Mouse (Mus musculus) testis, adult 2 months (tissue): ENCODE measurements around the gene Fam219b. TPM values are rescaled to one million over a fixed set of nuclear protein-coding genes. Genes with fewer than 3 reads are reported as not detected.
A peak's percentile ranks its signal among the peaks of the same experiment; 100 is the strongest.

Source experiments
- H3K27ac ChIP-seq: fragments of 200-500 bp; 2 replicates; pipeline ENCODE4 v1.5.1; 2012; ENCODE audit warnings: low read depth, low read length; ENCODE audit not compliant: control insufficient read depth, insufficient read depth
- H3K27me3 ChIP-seq: fragments of 200-500 bp; 2 replicates; pipeline ENCODE4 v1.6.1; 2012; ENCODE audit warnings: mild to moderate bottlenecking, low read length, moderate library complexity; ENCODE audit not compliant: control insufficient read depth, insufficient read depth
- H3K36me3 ChIP-seq: fragments of 200-500 bp; 2 replicates; pipeline ENCODE4 v1.6.1; 2012; ENCODE audit warnings: mild to moderate bottlenecking, low read length; ENCODE audit not compliant: control insufficient read depth, insufficient read depth
- H3K4me1 ChIP-seq: fragments of 200-500 bp; 2 replicates; pipeline ENCODE4 v1.6.1; 2012; ENCODE audit warnings: low read length; ENCODE audit not compliant: control insufficient read depth, insufficient read depth
- H3K4me3 ChIP-seq: fragments of 200-500 bp; 2 replicates; pipeline ENCODE4 v1.5.1; 2012; ENCODE audit warnings: low read depth, mild to moderate bottlenecking, low read length, moderate library complexity, mixed read lengths; ENCODE audit not compliant: control insufficient read depth
- CTCF ChIP-seq: fragments of 200-500 bp; IDR thresholded peaks from 2 replicates; pipeline ENCODE4 v1.5.1; 2012; ENCODE audit warnings: low read depth, mild to moderate bottlenecking, inconsistent platforms, low read length, moderate library complexity; ENCODE audit not compliant: control insufficient read depth, insufficient read depth, insufficient replicate concordance
- POLR2A ChIP-seq: fragments of 200-500 bp; IDR thresholded peaks from 2 replicates; pipeline ENCODE4 v1.6.1; 2012; ENCODE audit warnings: low read depth, mild to moderate bottlenecking, inconsistent platforms, low read length, moderate library complexity; ENCODE audit not compliant: control insufficient read depth
- polyA plus RNA-seq: library from polyadenylated mRNA; depleted of rRNA; stranded (reverse); fragments of >200 nt; gene quantifications from 2 replicates; pipeline ENCODE4 v1.2.3, GENCODE M21; 2012

Fam219b gene
- polyA plus RNA-seq, 1 experiment, result 2.8 TPM

DNA sequence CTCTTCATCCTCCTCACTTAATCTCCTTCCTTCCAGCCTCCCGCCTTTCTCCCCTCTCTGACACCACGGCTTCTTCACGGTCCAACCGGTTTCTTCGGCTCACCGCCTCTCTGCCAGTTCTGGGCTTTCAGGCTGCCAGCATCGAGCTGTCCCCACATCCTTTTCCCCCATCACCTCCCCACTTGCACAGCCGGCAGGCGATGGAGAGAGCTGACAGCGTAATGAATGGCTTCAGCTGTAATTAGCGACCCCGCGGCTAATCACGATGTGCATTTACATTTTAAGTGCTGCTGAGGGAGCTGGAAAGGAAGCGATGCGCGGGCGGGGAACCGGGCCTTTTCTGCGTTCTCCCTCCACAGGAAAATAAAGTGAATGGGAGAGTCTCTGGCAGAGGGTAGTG lies 35.5 kb upstream of the Fam219b start:
- Histone ChIP-seq H3K4me1 (peaks cover 15% of the 10 kb centered on the region), H3K27ac (no peak overlapping the region), H3K4me3 (no peak overlapping the region), H3K27me3 (no peaks in the 10 kb centered on the region), H3K36me3 (no peaks in the 10 kb centered on the region)
- TF ChIP-seq POLR2A (no peak), CTCF (no peak)

DNA sequence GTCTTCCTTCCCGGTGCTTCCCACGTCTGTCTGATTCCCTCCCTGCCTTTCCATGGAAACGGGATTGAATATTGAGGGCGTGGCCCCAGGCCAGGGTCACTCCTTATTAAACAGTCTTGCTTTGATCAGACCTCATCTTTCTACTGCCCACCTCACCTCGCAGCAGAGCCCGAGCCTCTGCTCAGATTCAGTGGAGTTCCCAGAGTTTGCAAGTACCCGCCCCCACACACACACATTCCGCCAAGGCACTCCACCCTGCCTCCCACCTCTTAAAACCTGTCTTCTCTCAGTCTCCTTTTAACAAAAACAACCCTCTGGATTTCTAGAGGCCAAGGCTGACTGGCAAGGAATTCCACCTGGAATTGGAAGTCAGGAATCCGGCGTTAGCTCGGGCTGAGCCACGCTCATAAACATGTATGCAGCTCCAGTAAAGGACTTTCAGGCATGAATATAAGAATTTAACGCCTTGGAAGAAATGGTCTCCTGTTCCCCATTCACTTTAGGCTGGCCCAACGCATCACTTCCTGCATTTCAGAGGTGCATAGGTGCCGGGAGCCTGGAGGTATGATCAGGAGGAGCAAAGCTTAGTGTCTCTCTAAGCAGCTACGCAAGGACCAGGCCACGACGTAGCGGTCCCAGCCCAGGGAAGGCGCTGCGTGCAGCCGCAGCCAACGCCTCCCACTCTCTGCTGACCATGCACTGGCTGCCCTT lies 34.3 kb upstream of the Fam219b start:
- Histone ChIP-seq H3K27me3 (no peaks in the 10 kb centered on the region), H3K27ac (no peak overlapping the region), H3K36me3 (no peaks in the 10 kb centered on the region), H3K4me3 (no peak overlapping the region; the same call in 1 of the 2 replicates), H3K4me1 (peaks cover 15% of the 10 kb centered on the region)
- TF ChIP-seq POLR2A (no peak), CTCF (no peak)

DNA sequence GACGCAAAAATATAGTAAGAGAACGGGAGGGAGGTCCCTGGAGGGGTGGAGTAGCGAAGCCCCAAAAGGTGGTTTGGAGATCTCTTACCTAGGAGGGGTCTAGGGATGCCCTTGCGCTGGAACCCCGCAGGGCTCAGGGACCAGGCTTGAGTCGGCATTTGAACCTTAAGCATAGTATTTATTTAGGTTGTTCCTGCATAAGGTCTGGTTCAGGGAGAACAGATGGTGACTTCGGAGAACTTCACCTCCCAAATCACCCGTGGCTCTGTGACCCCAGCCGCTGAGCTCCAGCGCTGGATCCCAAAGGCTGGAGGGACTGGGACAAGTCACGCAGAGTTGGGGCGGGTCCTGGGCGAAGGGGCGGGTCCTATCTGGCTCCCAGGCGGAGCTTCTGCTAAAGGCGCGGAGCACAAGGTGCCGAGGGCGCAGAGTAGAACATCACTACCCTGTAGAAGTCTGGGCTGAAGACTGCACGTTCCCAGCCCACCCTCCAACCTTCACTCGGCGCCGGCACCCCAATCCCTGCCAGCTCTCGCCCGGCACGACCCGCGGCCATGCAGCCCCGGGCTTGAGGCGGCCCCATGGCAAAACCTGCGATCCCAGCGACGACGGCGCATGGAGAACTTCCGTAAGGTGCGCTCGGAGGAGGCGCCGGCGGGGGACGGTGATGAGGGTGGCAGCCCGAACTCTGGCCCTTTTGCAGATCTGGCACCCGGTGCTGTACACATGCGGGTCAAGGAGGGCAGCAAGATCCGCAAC lies 33.5 kb upstream of the Fam219b start, which contains the start of gene Rpp25:
TSS of gene Rpp25 (plus strand) at position 405 of the 759 bp plus-strand sequence.
- TF ChIP-seq POLR2A (no peak), CTCF (no peak)
- Histone ChIP-seq H3K4me1 (peaks cover 15% of the 10 kb centered on the region), H3K27me3 (no peaks in the 10 kb centered on the region), H3K36me3 (no peaks in the 10 kb centered on the region), H3K27ac (no peak within 1 kb of the TSS), H3K4me3 (peak within 1 kb of the TSS; percentile 70)

DNA sequence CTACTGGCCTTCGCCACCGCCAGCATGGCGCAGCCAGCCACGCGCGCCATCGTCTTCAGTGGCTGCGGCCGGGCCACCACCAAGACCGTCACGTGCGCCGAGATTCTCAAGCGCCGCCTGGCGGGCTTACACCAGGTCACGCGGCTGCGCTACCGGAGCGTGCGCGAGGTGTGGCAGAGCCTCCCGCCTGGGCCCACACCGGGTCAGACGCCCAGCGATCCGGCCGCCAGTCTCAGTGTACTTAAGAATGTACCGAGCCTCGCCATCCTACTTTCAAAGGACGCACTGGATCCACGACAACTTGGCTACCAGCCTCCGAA lies 33.0 kb upstream of the Fam219b start:
- H3K4me1 ChIP-seq, result peaks cover 15% of the 10 kb centered on the region
- H3K4me3 ChIP-seq, result peak overlapping the region; percentile 70
- H3K36me3 ChIP-seq, result no peaks in the 10 kb centered on the region
- no peak overlapping the region for H3K27ac ChIP-seq
- no peak for TF ChIP-seq CTCF
- TF ChIP-seq POLR2A, result no peak
- H3K27me3 ChIP-seq, result no peaks in the 10 kb centered on the region

DNA sequence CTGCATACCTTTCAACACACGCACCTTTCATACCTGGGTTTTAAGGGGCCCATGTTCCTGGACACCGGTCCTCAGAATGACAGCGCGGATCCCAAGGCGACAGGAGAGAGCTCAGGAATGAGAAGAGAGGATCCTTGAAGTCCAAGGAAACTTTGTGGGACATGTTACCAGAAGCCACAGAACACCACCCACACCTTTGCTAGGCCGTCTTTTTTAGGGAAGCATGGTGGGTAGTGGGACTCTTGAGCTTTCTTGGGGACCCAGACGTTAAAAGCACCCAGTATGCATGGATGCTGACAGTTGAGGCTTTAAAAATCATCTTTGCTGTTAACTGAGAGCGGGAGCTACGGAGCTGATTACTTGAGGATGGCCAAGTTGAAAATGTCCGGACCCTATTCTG lies 32.4 kb upstream of the Fam219b start:
- H3K27me3 ChIP-seq, result no peaks in the 10 kb centered on the region
- peaks cover 15% of the 10 kb centered on the region for H3K4me1 ChIP-seq
- peak overlapping the region; percentile 70; the same call in 1 of the 2 replicates for H3K4me3 ChIP-seq
- H3K27ac ChIP-seq, result no peak overlapping the region
- H3K36me3 ChIP-seq, result no peaks in the 10 kb centered on the region
- no peak for TF ChIP-seq POLR2A

DNA sequence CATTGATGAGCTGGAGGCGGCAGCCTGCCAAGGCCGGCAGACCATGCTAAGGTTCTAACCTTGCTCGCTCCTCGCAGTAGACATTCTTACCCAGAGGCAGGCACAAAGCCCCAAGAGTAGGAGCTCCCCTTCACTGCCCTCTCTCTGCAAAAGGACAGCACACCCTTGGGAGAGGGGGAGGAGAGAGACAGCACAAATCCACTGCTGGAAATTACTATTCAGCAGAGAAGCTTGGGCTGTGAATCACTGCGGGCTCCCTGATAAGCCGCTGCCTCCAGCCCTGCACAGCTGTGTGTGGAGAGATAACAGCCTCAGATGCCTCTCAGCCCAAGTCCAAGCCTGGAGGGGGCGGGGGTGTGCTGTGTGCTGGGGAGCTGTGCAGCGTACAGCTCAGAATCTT lies 31.6 kb upstream of the Fam219b start:
- Histone ChIP-seq H3K4me1 (peaks cover 15% of the 10 kb centered on the region), H3K27ac (no peak overlapping the region), H3K36me3 (no peaks in the 10 kb centered on the region), H3K4me3 (no peak overlapping the region), H3K27me3 (no peaks in the 10 kb centered on the region)
- TF ChIP-seq POLR2A (no peak), CTCF (no peak)

DNA sequence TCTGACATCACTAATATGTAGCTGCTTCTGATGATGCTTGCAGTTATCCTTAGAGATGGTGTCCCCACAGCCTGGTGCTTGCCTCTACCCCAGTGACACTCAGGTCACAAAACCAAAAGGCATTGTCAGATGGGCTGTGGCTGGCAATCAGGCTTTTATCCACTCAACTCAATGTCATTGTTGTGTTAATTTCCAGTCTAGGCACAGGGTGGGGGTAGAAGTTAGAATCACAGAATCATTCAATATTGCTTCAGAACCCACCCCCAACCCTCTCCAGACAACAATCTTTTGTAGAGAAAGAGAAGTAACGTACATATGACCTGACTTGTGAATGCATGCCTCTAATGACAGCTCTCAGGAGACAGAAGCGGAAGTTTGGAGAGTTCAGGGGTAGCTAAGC lies 26.8 kb upstream of the Fam219b start:
- Histone ChIP-seq H3K27ac (no peak overlapping the region), H3K4me3 (no peak overlapping the region)

More for the DNA sequence above, 26.8 kb upstream of the Fam219b start:
- no peaks in the 10 kb centered on the region for H3K4me1 ChIP-seq
- TF ChIP-seq POLR2A (no peak), CTCF (no peak)
- no peaks in the 10 kb centered on the region for H3K36me3 ChIP-seq
- no peaks in the 10 kb centered on the region for H3K27me3 ChIP-seq
